Mouse (Mus musculus) gastrocnemius, postnatal 10 days (tissue): ENCODE measurements around the gene Selp. TPM values are rescaled to one million over a fixed set of nuclear protein-coding genes. Genes with fewer than 3 reads are reported as not detected.

Source experiments
- DNase-seq: peaks from one replicate; pipeline ENCODE4 v3.0.0; 2021; ENCODE audit warnings: mixed read lengths
- long read RNA-seq, 2 experiments: library from polyadenylated mRNA; stranded (forward); transcript quantifications; one replicate each; pipeline ENCODE4 v2.0.0; 2021
- total RNA-seq, 2 experiments: library from RNA; stranded (reverse); gene quantifications; 2 replicates each; pipeline ENCODE4 v1.2.3; 2021

Gene Selp
- under 1 TPM; 0.70 to 0.95 TPM for total RNA-seq
- long read RNA-seq, experiment 1, partial matches to known transcripts: 0 of 1 reads
- long read RNA-seq, experiment 1, other reads (novel, unspliced or antisense): 0 of 1 reads
- long read RNA-seq, experiment 2: 0 reads

GRCm38 (mm10) chr1:164114947-164115493, at the start of gene Selp:
Selp (plus strand) TSS chr1:164115264.
- no peak for DNase-seq

DNA sequence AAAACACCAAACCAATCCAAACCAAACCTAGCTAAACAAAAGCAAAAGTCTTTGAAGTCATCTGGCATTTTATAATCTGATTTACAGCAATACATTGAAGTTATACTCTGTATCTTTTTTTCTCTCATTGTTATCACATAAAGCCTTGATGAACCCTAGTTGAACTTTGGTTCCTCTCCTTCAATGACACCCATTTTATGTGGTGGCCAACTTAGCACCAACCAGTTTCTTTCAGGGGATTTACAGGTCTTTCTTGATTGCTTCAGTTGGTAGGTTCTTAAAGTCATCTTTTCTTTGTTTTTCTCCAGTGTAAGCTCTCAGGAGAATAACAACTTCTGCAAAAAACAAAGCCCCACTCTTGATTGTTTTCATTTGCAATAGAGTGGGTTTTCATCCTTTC, 45.8 kb upstream of the Selp start:
- DNase-seq: no peak

- DNase-seq: no peak
Observed at GRCm38 (mm10) chr1:164070461-164070860, 44.6 kb upstream of the Selp start.

GRCm38 (mm10) chr1:164071111-164071510, 44.0 kb upstream of the Selp start:
- no peak for DNase-seq

DNA sequence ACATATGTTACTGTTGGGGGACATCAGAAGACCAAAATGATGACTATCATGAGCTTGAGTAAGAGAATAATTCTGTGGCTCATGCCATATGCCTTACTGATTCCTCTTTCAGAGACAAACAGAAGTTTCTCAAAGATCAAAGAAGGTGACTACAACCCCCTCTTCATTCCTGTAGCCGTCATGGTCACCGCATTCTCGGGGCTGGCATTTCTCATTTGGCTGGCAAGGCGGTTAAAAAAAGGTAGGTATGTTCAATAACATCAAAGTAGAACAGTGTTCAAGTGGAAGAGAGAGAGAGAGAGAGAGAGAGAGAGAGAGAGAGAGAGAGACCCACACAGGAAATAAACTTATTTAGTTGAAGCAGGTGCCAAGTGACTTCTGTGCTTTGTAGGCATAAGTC, 43.1 kb upstream of the Selp start:
- no peak for DNase-seq

- no peak for DNase-seq
Observed at GRCm38 (mm10) chr1:164073091-164073490, 42.0 kb upstream of the Selp start.

- no peak for DNase-seq
Observed at GRCm38 (mm10) chr1:164073803-164074202, 41.3 kb upstream of the Selp start.

GRCm38 (mm10) chr1:164074606-164075140, 40.4 kb upstream of the Selp start:
- DNase-seq: no peak

DNA sequence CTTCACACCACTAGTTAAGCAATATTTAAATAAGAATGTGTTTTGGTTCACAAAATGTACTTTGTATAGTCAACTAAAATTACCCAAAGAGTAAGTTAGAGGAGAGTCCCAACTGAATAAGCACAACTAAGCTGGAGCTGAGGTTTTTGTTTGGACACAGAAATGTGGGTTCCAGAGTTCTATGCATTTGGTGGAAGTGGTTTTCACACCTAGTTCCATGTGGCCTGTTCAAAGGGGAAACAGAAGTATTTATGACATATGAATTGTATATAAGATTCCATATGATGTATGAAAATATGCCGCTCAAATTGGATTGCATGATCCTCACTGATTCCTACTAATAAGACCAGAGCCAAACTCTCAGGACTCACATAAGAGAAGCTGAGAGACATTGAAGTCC, 39.6 kb upstream of the Selp start:
- DNase-seq: no peak

GRCm38 (mm10) chr1:164076441-164076840, 38.6 kb upstream of the Selp start:
- no peak for DNase-seq

GRCm38 (mm10) chr1:164077031-164077430, 38.0 kb upstream of the Selp start:
- DNase-seq: no peak

DNA sequence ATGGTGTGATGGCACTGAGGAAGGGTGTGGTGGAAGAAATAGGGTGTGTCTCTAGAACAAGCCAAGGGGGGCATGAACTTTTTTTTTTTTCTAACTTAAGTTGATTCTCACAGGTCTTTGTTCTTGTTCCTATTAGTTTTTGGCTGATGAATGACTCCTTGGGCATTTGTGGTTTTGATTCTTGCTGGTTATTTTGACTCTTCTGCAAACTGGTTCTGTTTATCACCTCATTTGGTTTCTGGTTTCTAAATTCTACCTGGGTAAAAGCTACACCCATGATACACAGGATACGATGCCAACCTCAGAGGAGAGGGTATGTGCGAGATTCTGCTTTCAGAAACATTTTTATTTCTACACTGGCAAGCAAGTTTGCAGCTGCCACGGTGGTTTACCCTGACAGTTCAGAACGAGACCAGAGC, 36.7 kb upstream of the Selp start:
- no peak for DNase-seq

DNA sequence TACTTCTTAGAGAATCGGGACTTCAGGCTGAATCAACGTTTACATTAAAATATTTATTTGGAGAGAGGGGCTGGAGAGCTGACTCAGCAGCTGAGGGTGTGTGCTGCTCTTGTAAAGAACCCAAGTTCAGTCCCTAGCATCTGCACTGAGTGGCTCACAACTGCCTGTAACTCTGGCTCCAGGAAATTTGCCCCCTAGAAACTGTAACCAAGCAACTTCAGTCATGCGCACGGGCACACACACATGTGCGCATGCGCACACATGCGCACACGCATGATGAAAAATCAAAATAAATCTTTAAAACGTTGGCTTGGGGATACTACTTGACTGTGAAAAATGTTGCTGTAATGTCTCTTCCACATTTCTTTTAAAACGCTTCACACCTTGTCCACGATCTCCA, 36.0 kb upstream of the Selp start:
- DNase-seq: no peak

DNA sequence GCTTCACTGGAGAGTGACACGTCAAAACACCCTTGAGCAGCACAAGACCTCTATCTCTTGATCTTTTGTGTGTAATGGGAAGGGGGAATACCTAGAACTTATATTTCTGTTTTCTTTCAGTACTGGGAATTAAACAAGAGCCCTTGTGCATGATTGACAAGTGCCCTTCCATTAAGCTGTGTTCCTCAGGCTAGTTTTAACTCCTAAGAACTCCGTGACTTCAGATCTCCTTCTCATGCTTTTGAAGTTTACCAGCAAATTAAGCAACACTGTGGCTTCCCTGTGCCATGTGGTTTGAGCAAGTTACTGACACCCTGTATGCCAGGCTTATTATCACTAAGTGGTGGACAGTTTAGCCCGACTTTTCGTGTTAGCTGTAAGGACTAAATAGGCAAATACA, 32.0 kb upstream of the Selp start:
- no peak for DNase-seq

DNA sequence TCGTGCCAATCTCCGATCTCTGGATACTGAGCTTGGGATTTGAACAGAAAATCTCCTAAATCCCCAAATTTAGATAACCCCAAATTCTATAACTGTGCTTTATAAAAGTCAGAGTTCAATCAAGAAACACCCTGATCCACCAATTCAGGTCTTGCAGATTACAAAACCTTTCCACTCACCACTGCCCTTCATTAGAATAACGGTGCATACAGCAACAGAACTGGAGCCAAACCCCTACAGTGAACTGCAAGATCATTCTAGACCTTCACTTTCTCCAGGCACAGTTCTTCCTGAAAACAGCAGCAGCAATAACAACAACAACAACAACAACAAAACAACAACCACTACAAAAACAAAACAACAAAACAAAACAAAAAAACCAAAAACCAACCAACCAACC, 28.3 kb upstream of the Selp start:
- DNase-seq: no peak

DNA sequence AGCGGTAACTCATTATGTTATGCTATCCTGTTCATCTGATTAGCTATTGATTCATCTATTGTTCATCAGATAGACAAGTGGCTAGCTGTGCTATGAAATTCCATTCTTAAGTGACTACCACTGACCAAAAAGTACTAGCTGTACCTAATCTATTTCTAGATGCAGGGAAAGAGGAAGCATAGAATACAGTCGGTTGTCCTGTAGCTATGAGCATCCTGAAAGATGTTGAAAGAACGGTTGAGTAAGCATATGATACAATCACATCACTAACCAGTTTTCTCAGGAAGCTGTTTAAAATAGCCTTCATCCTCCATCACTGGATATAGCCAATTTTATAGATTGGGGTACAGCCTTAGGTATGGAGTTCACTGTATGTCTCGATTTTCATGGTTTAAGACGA, 27.2 kb upstream of the Selp start:
- DNase-seq: no peak

DNA sequence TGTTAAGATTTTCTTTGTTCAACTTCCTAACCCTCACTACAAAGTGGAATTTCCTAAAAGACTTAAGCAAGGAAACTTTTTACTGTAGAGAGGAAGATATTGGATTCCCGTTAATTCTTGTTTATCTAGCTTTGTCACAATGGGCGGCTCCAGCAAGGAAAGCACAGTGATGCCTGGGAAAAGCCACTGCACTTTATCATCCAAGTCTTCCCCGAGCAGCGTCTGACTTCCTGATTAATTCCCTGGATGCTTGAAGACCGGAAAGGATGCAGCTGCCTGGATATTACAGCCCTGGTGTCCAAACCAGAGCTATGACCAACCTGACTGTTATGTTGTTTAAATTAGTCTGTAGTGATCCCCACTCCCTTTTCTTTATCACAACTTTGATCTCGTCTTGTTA, 18.3 kb upstream of the Selp start:
- no peak for DNase-seq

GRCm38 (mm10) chr1:164097911-164098310, 17.2 kb upstream of the Selp start:
- DNase-seq: no peak

- DNase-seq: no peak
Observed at GRCm38 (mm10) chr1:164098372-164098771, 16.7 kb upstream of the Selp start.

- DNase-seq: no peak
Observed at GRCm38 (mm10) chr1:164109763-164110162, 5.3 kb upstream of the Selp start.

DNA sequence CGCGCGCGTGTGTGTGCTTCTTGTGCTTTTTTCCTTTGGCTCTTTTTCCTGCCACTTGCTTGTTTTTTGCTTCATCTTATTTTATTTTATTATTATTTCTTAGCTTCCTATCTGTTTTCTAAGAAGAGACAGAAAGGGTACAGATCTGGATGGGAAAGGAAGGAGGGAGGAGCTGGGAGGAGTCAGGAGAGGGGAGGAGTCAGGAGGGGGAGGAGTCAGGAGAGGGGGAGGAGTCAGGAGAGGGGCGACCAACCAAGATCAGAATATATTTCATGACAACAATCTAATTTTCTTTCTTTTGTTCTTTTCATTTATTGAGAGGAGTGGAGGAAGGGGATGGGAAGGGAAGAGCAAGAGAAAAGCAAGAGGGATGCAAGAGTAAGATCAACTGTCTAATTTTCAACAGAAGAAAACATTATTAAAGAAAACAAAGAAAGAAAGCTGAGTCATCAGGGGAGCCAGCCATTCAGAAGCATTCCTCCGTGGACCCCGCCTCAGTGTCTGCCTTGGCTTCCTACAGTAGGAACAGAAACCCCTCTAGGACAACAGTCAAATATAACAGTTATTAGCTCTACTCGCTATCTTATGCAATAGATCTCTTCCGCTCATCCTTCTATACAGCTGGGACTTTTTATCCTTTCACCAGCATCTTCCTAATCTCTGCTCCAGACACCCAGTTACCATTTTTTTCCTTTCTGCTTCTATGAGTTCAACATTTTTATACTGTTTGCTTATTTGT, 4.3 kb upstream of the Selp start:
- no peak for DNase-seq

DNA sequence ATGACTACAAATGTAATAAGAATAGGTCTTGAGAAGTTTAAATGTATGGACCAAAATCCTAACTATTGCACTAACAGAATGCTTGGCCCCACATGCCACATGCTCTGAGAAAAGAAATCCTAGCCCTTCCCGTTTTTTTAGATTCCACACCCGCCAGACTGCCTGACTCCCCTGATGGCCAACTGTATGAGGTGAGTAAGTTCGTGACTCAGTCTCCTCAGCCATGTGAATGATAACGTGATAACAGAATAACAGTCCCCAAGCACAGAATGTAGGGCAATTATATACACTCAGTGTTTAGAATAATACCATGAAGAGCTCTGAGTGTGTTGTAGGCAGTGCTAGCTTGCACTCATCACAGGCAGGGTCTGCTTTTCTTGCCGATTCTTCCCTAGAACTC, 784 bp upstream of the Selp start:
- DNase-seq: no peak

GRCm38 (mm10) chr1:164115647-164116046, 583 bp downstream of the Selp start:
- DNase-seq: no peak

DNA sequence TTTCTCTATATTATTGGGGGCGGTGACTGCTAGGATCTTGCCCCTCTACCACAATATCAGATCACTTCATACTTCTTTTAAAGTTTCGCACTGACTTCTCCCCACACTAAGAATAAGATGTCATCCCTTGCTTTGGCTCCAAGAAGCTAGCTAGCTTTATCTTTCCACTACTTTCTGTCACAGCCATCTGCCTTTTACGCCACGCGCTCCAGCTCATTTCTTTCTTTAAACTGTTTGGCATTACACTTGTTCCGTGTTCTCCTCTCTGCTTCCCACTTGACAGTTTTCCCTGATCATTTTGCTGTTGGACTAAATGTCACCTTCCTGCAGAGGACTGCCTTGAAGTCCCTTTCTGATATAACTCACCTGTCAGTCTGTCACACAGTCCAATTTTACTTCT, 2.8 kb downstream of the Selp start:
- DNase-seq: no peak
